Mouse (Mus musculus) ES-E14 (cell line): ENCODE results near the gene Btaf1.

Experiments
- CHD2 ChIP-seq: IDR thresholded peaks from 2 replicates; pipeline ENCODE4 v1.6.1; 2014; ENCODE audit warnings: mild to moderate bottlenecking, low read depth, low read length, inconsistent platforms
- MAFK ChIP-seq: IDR thresholded peaks from 2 replicates; pipeline ENCODE4 v1.6.1; 2014; ENCODE audit warnings: mild to moderate bottlenecking, low read depth, low read length, inconsistent platforms; ENCODE audit not compliant: insufficient read depth
- ZC3H11A ChIP-seq: IDR thresholded peaks from 2 replicates; pipeline ENCODE4 v1.6.1; 2012; ENCODE audit warnings: low read depth, mild to moderate bottlenecking, inconsistent platforms, low read length, borderline replicate concordance
- ZNF384 ChIP-seq: IDR thresholded peaks from 2 replicates; pipeline ENCODE4 v1.6.1; 2012; ENCODE audit warnings: low read depth, low read length, inconsistent platforms

- TF ChIP-seq MAFK (peak; percentile 53), CHD2 (no peak), ZNF384 (no peak), ZC3H11A (no peak)
Observed at GRCm38 (mm10) chr19:36909676-36910292, 16.1 kb upstream of the Btaf1 start.
